Mouse (Mus musculus) left cerebral cortex, postnatal 14 days (tissue): ENCODE measurements around the gene Cadm2. TPM values are rescaled to one million over a fixed set of nuclear protein-coding genes. Genes with fewer than 3 reads are reported as not detected.

Experiments used
- DNase-seq, 2 experiments: peaks; one replicate each; pipeline ENCODE4 v3.0.0; 2021 to 2022; ENCODE audit warnings: low spot score in 2 of 2, mixed read lengths in 1 of 2
- intact Hi-C: fragments of 180-260 bp; cut with DNase I; formaldehyde crosslinking; loops from one replicate; pipeline ENCODE4 v1.15.1; 2025
- total RNA-seq, 2 experiments: library from RNA; stranded (reverse); gene quantifications; 2 replicates each; pipeline ENCODE4 v1.2.3; 2021

Gene Cadm2
- total RNA-seq, 2 experiments from 2014 or later = 306 to 358 TPM

DNA sequence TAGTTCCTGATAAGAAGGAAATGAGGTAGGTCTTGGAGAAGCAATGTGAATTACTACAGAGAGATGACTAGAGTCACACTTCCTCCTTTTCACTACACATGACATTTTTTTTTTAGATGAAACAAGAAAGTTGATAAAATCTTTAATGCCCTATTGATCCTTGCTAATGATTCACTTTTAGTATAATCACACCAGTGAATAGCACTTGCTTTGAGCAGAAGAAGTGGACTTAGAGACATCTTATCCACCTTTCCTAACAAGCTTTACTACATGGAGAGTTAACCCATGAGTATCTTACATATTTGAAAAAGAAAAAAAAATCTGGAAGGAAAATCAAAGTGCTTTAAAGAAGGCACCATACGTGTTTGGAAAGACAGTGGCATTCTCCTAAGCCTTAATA lies 93.7 kb downstream of the Cadm2 start:
- intact Hi-C loops = no loop called here

DNA sequence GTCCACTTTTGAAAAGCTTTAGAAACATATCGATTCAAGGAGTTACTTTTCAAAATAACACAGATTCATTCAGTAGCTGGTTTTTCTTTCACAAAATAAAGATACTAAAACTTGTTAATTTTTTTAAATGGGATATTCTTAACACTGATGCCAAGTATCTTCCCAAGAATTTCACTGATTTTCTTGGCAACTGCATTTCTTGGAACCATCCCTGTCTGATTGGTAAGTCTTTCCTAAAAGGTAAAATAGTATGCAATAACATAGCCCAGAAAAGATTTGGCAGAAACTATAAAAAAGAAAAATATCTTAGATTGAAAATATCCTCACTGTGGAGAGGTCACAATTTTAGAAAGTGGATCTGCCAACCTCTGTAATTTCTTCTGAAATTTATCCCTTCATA lies 95.8 kb downstream of the Cadm2 start:
- no peak for DNase-seq
- intact Hi-C loops = loop anchor here (2.0 kb wide), 1 partner anchor 58 kb away; no protein-coding TSS in a partner anchor

More for the DNA sequence above, 93.7 kb downstream of the Cadm2 start:
- no peak for DNase-seq

DNA sequence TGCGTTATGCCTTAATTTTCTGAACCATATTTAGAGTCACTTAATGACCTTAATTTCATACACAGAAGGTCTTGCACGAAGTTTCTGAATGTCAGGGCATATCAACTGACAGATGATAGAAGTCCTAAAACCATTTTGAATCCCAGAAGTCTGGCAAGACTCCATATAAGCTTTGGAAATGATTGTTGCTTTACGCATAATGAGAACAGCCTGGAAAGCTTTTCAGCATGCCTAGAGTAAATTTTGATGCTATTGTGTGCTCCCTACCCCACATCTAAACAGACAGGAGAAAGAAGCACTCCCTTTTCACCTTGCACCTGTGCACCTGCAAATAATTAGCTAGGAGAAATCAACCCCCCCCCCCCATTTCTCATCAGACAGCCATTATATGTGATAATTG lies 102.4 kb downstream of the Cadm2 start:
- intact Hi-C loops = no loop called here
- no peak for DNase-seq

DNA sequence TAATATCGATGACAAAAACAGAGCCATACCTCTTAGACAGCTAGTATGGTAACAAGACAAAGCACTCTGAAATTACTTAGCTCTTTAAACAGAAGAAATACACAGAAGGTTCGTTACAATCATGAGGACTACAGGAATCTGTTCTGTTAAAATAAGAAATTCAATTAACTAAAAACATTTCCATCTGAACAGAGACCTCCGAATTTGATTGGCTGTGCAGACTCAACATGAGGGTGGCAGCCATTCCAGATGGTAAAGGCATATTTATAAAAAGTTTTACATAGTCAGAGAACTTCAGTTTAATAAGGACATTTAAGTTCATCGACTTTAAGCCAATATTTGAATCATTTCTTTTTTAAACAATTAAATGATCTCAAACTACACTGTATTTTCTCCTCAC lies 105.2 kb downstream of the Cadm2 start:
- intact Hi-C loops = no loop called here
- DNase-seq = peak in 1 of 2 experiments; percentile 18

DNA sequence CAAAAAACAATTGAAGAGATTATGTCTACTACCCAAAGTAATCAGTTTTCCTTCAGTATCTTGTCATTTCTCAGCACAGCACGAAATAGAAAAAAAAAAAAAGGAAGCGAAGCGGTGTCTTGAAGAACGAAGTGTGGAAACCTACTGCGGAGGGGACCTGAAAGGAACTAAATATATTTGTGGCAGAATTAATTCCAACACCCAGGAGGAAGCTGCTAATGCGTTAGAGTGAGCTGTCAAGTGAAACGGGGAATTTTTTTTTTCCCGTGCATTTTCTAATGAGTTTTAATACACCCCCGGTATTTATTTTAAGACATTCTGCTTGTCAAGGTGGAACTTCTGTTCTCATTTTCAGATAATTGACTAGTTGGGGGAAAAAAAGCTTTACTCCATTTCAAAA lies 111.6 kb downstream of the Cadm2 start:
- intact Hi-C loops = no loop called here
- DNase-seq = peak; percentile 23 to 26

- no peak for DNase-seq
- intact Hi-C loops = no loop called here
Measured at GRCm38 (mm10) chr16:67482542-67482941, 138.2 kb downstream of the Cadm2 start.

- intact Hi-C loops = no loop called here
- no peak for DNase-seq
Measured at GRCm38 (mm10) chr16:67467041-67467440, 153.7 kb downstream of the Cadm2 start.

DNA sequence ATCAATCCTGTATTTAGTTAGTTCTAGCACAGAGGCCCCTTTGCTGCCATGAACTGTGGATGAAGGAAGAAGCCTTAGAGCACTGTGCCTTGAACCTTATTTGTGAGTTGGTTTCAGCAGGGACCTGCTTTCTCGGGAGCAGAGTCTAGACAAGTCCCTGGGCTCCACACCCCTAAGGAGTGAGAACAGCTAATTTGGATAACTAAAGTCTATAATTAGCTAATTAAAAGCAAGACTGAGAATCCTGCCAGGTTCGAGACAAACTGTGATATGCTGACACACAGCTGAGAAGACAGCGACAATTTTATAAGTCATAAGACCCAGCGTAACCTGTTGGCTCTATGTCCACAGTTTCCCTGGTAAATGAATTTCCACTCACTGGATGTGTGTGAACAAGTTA lies 184.4 kb downstream of the Cadm2 start:
- intact Hi-C loops = no loop called here
- no peak for DNase-seq

DNA sequence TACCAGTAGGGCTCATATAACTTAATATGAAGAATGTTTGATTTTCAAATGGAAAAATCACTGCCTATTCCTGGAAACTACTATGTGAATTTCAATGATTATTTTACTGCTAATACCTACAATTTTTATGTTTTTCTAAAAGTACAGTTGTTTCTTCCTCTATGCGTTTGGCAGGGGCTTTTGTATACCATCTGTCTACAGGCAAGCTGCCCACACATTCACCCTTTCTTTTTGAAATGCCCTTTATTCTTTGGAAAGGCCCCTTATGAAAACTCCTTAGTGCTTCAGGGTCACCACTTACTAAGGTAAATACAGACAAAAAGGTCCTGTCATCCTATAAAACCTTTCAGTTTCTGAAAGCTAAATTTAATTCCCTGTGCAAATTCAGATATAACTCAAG lies 195.3 kb downstream of the Cadm2 start:
- DNase-seq = no peak
- intact Hi-C loops = no loop called here

- intact Hi-C loops = no loop called here
- DNase-seq = no peak
Measured at GRCm38 (mm10) chr16:67410926-67411325, 209.8 kb downstream of the Cadm2 start.

DNA sequence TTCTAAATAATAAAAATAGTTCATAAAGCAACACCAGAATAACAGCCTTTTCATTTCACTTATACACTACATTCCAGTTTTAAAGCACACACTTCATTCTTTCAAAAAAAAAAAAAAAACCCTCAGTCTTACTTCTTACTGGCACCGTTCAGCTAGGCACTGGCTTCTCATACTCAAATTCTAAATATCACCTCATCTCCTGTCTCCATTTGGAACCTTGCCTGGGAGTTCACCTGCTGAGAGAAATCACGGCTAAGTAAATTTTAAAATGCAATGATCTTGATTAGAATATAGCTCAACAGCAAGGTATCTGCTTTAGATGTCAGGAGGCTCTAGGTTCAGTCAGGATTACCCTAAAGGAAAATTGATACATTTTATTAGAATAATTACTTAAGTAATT lies 210.2 kb downstream of the Cadm2 start:
- DNase-seq = no peak
- intact Hi-C loops = no loop called here

DNA sequence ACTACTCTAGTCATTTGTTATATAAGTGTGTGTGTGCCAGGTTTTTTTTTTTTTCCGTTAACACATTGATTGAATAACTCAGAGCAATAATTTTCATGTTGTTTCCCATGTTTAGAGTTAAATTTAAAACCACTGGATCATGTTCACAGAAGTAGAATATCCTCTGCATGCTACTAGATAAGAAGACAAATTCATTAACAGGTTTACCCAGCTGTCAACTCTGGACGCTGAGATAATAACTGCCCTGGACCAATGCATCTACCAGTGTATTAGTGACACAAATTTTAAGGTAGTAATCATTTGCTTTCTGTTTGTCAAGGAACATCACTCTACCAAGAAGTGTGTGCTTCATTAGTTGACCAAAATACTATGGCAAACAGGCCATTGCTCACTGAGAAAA lies 253.0 kb downstream of the Cadm2 start:
- intact Hi-C loops = no loop called here

DNA sequence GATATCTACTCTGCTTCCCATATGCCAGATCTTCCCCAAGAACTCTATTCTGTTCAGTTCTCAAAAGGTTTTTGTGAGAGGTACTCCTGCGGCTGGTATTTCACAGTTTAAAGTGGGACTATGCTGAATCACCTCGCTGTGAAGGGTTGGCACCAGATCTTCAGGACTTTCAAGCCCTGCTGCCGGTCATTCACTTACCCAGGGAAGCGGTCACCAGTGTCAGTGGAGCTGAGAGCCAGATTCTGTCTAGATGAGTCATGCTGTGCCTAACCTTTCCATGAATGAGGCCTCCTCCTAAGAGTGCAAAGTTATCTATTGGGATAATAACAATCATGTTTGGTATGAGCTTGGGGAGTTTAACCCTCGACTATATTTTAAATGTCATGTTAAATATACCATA lies 272.7 kb downstream of the Cadm2 start:
- intact Hi-C loops = no loop called here
- DNase-seq = no peak

More for the DNA sequence above, 253.0 kb downstream of the Cadm2 start:
- DNase-seq = no peak

GRCm38 (mm10) chr16:67347561-67347960 lies 273.1 kb downstream of the Cadm2 start:
- no peak for DNase-seq
- intact Hi-C loops = no loop called here

DNA sequence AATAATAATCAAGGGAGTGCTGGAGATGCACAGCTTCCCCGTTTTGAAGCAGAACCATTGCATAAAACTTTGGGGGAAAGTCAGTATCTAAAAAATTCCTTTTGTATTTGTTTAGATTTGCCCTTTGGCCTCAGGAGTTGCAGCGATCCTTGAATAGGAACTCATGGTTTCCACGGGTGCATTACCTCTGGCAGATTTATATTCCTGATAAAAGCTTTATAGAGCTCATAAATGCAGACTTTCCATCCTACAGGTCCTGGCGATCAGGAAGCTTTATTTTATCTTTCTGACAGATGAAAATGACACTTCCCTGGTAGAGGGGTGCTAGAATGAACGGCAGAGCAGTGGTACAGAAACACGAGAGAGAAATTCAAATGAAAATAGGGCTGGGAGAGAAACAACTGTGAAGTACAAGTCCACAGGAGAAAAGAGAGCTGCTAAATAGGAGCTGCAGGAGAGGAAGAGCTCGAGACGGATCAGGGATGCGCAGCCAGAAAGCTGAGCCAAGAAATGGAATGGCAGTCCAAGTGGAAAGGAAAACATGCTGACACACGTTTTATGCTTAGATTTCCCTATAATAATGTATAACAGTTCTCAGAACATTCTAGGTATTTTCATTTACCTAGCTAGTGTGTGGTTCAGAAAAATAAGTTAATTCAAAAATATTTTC lies 274.0 kb downstream of the Cadm2 start:
- DNase-seq = peak in 1 of 2 experiments; percentile 10
- intact Hi-C loops = no loop called here

- no peak for DNase-seq
- intact Hi-C loops = no loop called here
Measured at GRCm38 (mm10) chr16:67344194-67344593, 276.5 kb downstream of the Cadm2 start.

- DNase-seq = peak; percentile 44 to 72
- intact Hi-C loops = no loop called here
Measured at GRCm38 (mm10) chr16:67311033-67311432, 309.7 kb downstream of the Cadm2 start.

GRCm38 (mm10) chr16:67284664-67285063 lies 336.0 kb downstream of the Cadm2 start:
- DNase-seq = no peak
- intact Hi-C loops = no loop called here

DNA sequence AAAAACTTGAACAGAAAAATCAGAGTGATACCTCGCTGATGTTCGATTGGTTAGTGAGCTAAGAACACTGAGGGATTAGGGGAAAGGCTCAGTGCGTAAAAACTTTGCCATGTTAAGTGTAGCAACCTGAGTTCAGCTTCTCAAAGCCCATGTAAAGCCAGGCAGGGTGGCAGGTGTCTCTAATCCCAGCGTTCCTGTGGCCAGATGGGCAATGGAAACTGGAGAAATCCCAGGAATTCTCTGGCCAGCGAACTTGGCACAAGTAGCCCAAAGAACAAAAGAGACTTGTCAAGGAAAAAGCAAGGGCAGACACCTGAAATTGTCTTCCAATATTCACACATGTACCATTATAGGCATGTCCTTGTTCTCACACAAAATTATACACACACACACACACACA lies 377.1 kb downstream of the Cadm2 start:
- intact Hi-C loops = no loop called here
- no peak for DNase-seq

DNA sequence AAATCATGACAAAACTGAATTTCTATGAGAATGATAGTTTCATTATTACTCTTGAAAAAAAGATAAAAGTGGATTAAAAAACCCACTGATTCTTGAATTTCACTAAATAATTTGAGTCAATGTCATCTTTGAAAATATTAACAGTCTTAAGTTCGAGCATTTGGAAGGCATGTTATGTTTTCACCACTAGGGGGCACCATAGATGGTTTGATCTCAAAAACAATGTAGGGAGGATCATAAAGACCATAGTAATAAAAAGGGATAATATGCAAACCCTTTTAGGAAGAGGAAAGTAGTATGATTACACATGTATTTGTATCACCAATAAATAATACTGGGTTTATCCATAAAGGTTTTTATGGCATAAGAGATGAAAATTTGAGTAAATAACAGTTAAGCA lies 385.8 kb downstream of the Cadm2 start:
- intact Hi-C loops = no loop called here
- no peak for DNase-seq

GRCm38 (mm10) chr16:67226696-67227095 lies 394.0 kb downstream of the Cadm2 start:
- intact Hi-C loops = no loop called here
- DNase-seq = no peak

DNA sequence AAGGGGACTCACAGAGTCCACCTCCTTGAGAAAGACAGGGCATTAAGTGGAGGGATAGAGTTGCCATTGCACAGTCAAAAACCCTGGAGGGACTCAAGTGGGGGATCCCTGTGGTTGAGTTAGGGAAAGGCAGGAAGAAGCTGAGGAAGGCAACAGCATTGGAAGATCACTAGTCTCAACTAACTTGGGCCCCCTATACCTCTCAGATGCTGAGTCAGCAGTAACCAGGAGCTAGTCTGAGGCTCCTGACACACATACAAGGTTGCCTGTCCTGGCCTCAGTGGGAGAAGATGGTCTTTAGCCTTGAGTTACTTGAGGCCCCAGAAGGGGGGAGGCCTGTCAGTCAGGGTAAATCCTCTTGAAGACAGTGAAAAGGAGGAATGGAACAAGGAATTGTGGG lies 417.4 kb downstream of the Cadm2 start:
- intact Hi-C loops = no loop called here
- DNase-seq = no peak
